Mouse (Mus musculus) left cerebral cortex, postnatal 36 days (tissue): ENCODE results near the gene Zfp654. TPM values are rescaled to one million over a fixed set of nuclear protein-coding genes. Genes with fewer than 3 reads are reported as not detected.

Source experiments
- DNase-seq, 2 experiments: peaks; one replicate each; pipeline ENCODE4 v3.0.0; 2021 to 2022; ENCODE audit warnings: low spot score in 2 of 2, mixed read lengths in 1 of 2
- intact Hi-C: fragments of 180-260 bp; cut with DNase I; formaldehyde crosslinking; loops from one replicate; pipeline ENCODE4 v1.15.1; 2025
- total RNA-seq, 2 experiments: library from RNA; stranded (reverse); gene quantifications; 2 replicates each; pipeline ENCODE4 v1.2.3; 2021

Gene Zfp654
- 10 to 100 TPM; 16.0 to 17.4 TPM for total RNA-seq

GRCm38 (mm10) chr16:64851563-64852362 lies at the start of gene Zfp654, which contains the start of gene Cggbp1:
Gene Zfp654 (minus strand): TSS chr16:64851652.
Gene Cggbp1 (plus strand): TSS chr16:64851996.
- intact Hi-C loops: loop anchor here (2.0 to 5.0 kb wide), 2 partner anchors 81 to 94 kb away; partner anchors contain the start of gene 4930453N24Rik
- DNase-seq: peak; percentile 100

- intact Hi-C loops: no loop called here
- DNase-seq: no peak
Observed at GRCm38 (mm10) chr16:64899084-64899483, 47.6 kb upstream of the Zfp654 start.

- DNase-seq: no peak
- intact Hi-C loops: no loop called here
Observed at GRCm38 (mm10) chr16:64889496-64889895, 38.0 kb upstream of the Zfp654 start.

GRCm38 (mm10) chr16:64885547-64885946 lies 34.1 kb upstream of the Zfp654 start:
- no peak for DNase-seq
- intact Hi-C loops: no loop called here

- no peak for DNase-seq
- intact Hi-C loops: no loop called here
Observed at GRCm38 (mm10) chr16:64885142-64885541, 33.7 kb upstream of the Zfp654 start.

- intact Hi-C loops: no loop called here
- DNase-seq: no peak
Observed at GRCm38 (mm10) chr16:64884420-64884838, 33.0 kb upstream of the Zfp654 start.

GRCm38 (mm10) chr16:64883896-64884295 lies 32.4 kb upstream of the Zfp654 start:
- intact Hi-C loops: no loop called here
- no peak for DNase-seq

GRCm38 (mm10) chr16:64881442-64881841 lies 30.0 kb upstream of the Zfp654 start:
- intact Hi-C loops: no loop called here

GRCm38 (mm10) chr16:64880986-64881385 lies 29.5 kb upstream of the Zfp654 start:
- intact Hi-C loops: no loop called here

More at GRCm38 (mm10) chr16:64881442-64881841, 30.0 kb upstream of the Zfp654 start:
- DNase-seq: no peak

GRCm38 (mm10) chr16:64879735-64880134 lies 28.3 kb upstream of the Zfp654 start:
- no peak for DNase-seq
- intact Hi-C loops: no loop called here

More at GRCm38 (mm10) chr16:64880986-64881385, 29.5 kb upstream of the Zfp654 start:
- DNase-seq: no peak

GRCm38 (mm10) chr16:64878611-64879132 lies 27.2 kb upstream of the Zfp654 start:
- intact Hi-C loops: no loop called here
- no peak for DNase-seq

- no peak for DNase-seq
- intact Hi-C loops: no loop called here
Observed at GRCm38 (mm10) chr16:64877314-64877713, 25.9 kb upstream of the Zfp654 start.

GRCm38 (mm10) chr16:64876631-64877265 lies 25.3 kb upstream of the Zfp654 start:
- intact Hi-C loops: no loop called here

GRCm38 (mm10) chr16:64875822-64876221 lies 24.4 kb upstream of the Zfp654 start:
- no peak for DNase-seq
- intact Hi-C loops: no loop called here

More at GRCm38 (mm10) chr16:64876631-64877265, 25.3 kb upstream of the Zfp654 start:
- no peak for DNase-seq

- DNase-seq: no peak
- intact Hi-C loops: no loop called here
Observed at GRCm38 (mm10) chr16:64875384-64875783, 23.9 kb upstream of the Zfp654 start.

- peak; percentile 30 to 51 for DNase-seq
- intact Hi-C loops: no loop called here
Observed at GRCm38 (mm10) chr16:64873416-64874305, 22.2 kb upstream of the Zfp654 start.

GRCm38 (mm10) chr16:64872841-64873240 lies 21.4 kb upstream of the Zfp654 start:
- DNase-seq: no peak
- intact Hi-C loops: no loop called here

- intact Hi-C loops: no loop called here
- DNase-seq: no peak
Observed at GRCm38 (mm10) chr16:64872296-64872695, 20.8 kb upstream of the Zfp654 start.

- intact Hi-C loops: no loop called here
- DNase-seq: no peak
Observed at GRCm38 (mm10) chr16:64869621-64870020, 18.2 kb upstream of the Zfp654 start.

- no peak for DNase-seq
- intact Hi-C loops: no loop called here
Observed at GRCm38 (mm10) chr16:64868613-64869012, 17.2 kb upstream of the Zfp654 start.
